22 mouse cellular contexts compared by ENCODE assay signal in genomic region chr2:7519473-7519872, GRCm38 (mm10). TPM values are rescaled to one million over a fixed set of nuclear protein-coding genes. Genes with fewer than 3 reads are reported as not detected.
DNase-seq lines count a peak whose midpoint lies in the region; ATAC-seq and TF ChIP-seq lines count a peak whose summit lies in the region.
"Had no signal": no experiment of that assay in that cellular context is flagged by ENCODE, and none has a peak within 500 bp of the region (broad histone marks: within the 10 kb centered on the region; RNA-seq: fewer than 3 reads in every experiment).

No protein-coding gene starts in this region.

- 53% methylated on average over 1 of the region's 1 CpGs for WGBS in lung, embryonic 15.5 days
- 38% methylated on average over 1 of the region's 1 CpGs for WGBS in lung, adult 2 months
- WGBS in midbrain, embryonic 11.5 days = 84% methylated on average over 1 of the region's 1 CpGs

- H3K4me2 ChIP-seq in lung, embryonic 15.5 days = no peak overlapping the region
- no peak overlapping the region for H3K4me2 ChIP-seq in midbrain, embryonic 11.5 days
- H3K4me2 ChIP-seq: embryonic facial prominence, embryonic 15.5 days; heart, embryonic 11.5 days; heart, embryonic 15.5 days; hindbrain, embryonic 13.5 days had no signal

- no peaks in the 10 kb centered on the region for H3K4me1 ChIP-seq in lung, embryonic 15.5 days
- no peaks in the 10 kb centered on the region for H3K4me1 ChIP-seq in lung, adult 2 months (ENCODE audit: control insufficient read depth, insufficient read depth, low read length)
- no peaks in the 10 kb centered on the region for H3K4me1 ChIP-seq in midbrain, embryonic 11.5 days (ENCODE audit: control insufficient read depth, insufficient read depth, low read length)
- H3K4me1 ChIP-seq: embryonic facial prominence, embryonic 15.5 days; heart, embryonic 15.5 days; hindbrain, embryonic 13.5 days had no signal

- no peaks in the 10 kb centered on the region for H3K9me3 ChIP-seq in lung, embryonic 15.5 days
- no peaks in the 10 kb centered on the region for H3K9me3 ChIP-seq in midbrain, embryonic 11.5 days (ENCODE audit: control insufficient read depth, low read length)
- H3K9me3 ChIP-seq: embryonic facial prominence, embryonic 15.5 days; heart, embryonic 15.5 days; hindbrain, embryonic 13.5 days had no signal

- no peaks in the 10 kb centered on the region for H3K27me3 ChIP-seq in lung, embryonic 15.5 days
- no peaks in the 10 kb centered on the region for H3K27me3 ChIP-seq in midbrain, embryonic 11.5 days (ENCODE audit: control insufficient read depth, insufficient read depth, low read length)
- H3K27me3 ChIP-seq: CH12.LX; embryonic facial prominence, embryonic 15.5 days; heart, embryonic 15.5 days; hindbrain, embryonic 13.5 days had no signal

- H3K9ac ChIP-seq in lung, embryonic 15.5 days = no peak overlapping the region
- no peak overlapping the region for H3K9ac ChIP-seq in midbrain, embryonic 11.5 days (ENCODE audit: low read length)
- H3K9ac ChIP-seq: embryonic facial prominence, embryonic 15.5 days; heart, embryonic 15.5 days; hindbrain, embryonic 13.5 days had no signal

- no peak for TF ChIP-seq CTCF in lung, adult 2 months (IDR thresholded peaks at IDR 0.05; ENCODE audit: insufficient read depth, low read length)

- H3K36me3 ChIP-seq in lung, embryonic 15.5 days = no peaks in the 10 kb centered on the region
- no peaks in the 10 kb centered on the region for H3K36me3 ChIP-seq in midbrain, embryonic 11.5 days (ENCODE audit: control insufficient read depth, insufficient read depth, low read length)
- H3K36me3 ChIP-seq: embryonic facial prominence, embryonic 15.5 days; heart, embryonic 15.5 days; hindbrain, embryonic 13.5 days had no signal

- H3K4me3 ChIP-seq in lung, embryonic 15.5 days = no peak overlapping the region
- no peak overlapping the region for H3K4me3 ChIP-seq in lung, adult 2 months (replicated peaks; ENCODE audit: extremely low read depth, low read depth, low read length)
- H3K4me3 ChIP-seq in midbrain, embryonic 11.5 days (ENCODE audit: low read depth, low read length) = no peak overlapping the region
- H3K4me3 ChIP-seq: embryonic facial prominence, embryonic 15.5 days; heart, embryonic 15.5 days; hindbrain, embryonic 13.5 days had no signal

- no peak for DNase-seq in lung, adult 2 months
- DNase-seq in 3T3-L1 (ENCODE audit: low read depth, low spot score) = peak; percentile 68
- peak; percentile 5 for DNase-seq in Muller cell, postnatal 12 days (ENCODE audit: inconsistent ontology term)
- peak; percentile 9 for DNase-seq in lung, postnatal 36 days
- no peak for DNase-seq in midbrain, embryonic 11.5 days (ENCODE audit: low spot score, missing footprints)
- DNase-seq in layer of hippocampus, adult 18-20 months (ENCODE audit: low spot score in 2 of 2) = no peak
- DNase-seq: adrenal gland, adult 8-10 months; adrenal gland, postnatal 36 days; cerebellum, adult 8-10 months; cerebellum, postnatal 14 days; embryo, embryonic 11 days; gastrocnemius, postnatal 10 days; heart, adult 18-20 months; heart, postnatal 14 days had no signal

- no peak overlapping the region for H3K27ac ChIP-seq in lung, embryonic 15.5 days
- H3K27ac ChIP-seq in midbrain, embryonic 11.5 days (ENCODE audit: low read depth, low read length) = no peak overlapping the region
- H3K27ac ChIP-seq: embryonic facial prominence, embryonic 15.5 days; heart, embryonic 15.5 days; hindbrain, embryonic 13.5 days; hindbrain, postnatal 0 days had no signal

- TF ChIP-seq POLR2A in lung, adult 2 months (IDR thresholded peaks at IDR 0.05; ENCODE audit: borderline replicate concordance, extremely low read depth, low read depth, low read length) = no peak

- ATAC-seq in lung, embryonic 15.5 days (ENCODE audit: borderline replicate concordance, extremely low read depth, low FRiP score, low TSS enrichment) = peak; percentile 35; the same call in 1 of the 2 replicates
- no peak for ATAC-seq in midbrain, embryonic 11.5 days (ENCODE audit: low FRiP score)
- ATAC-seq: forebrain, embryonic 16.5 days; hindbrain, postnatal 0 days had no signal

RNA-seq across cellular contexts. Expression of gene Celf2, which starts 10.1 kb away (rescaled TPM):
- polyA plus RNA-seq in lung, embryonic 15.5 days (2015; fragmentation: Nextera tagmentation; extraction: Ambion mirVana) = 92.9 and 97.4 TPM in 2 replicates
- 39.3 and 43.4 TPM in 2 replicates for polyA plus RNA-seq in lung, adult 2 months (2012; rRNA removed)
- 92.7 and 94.9 TPM in 2 replicates for polyA plus RNA-seq in midbrain, embryonic 11.5 days (2014; fragmentation: Nextera tagmentation; extraction: Ambion mirVana)
- 100 to 1,000 TPM; 424 to 432 TPM for total RNA-seq in layer of hippocampus, adult 18-20 months (2021)

Comparison
In these comparisons a context has a peak if more than half of its experiments do, and no peak if none do; other contexts are left out.
1. DNase-seq: peak in 3T3-L1 (single experiment), Muller cell, postnatal 12 days (single experiment) and lung, postnatal 36 days (single experiment); none in lung, adult 2 months (single experiment), midbrain, embryonic 11.5 days (single experiment) and layer of hippocampus, adult 18-20 months (0 of 2).